Mouse (Mus musculus) cerebellum, postnatal 14 days (tissue): Measurements from ENCODE around the gene Fbrsl1.
A peak's percentile ranks its signal among the peaks of the same experiment; 100 is the strongest.

ENCODE experiments used
- DNase-seq, 2 experiments: peaks; one replicate each; pipeline ENCODE4 v3.0.0; 2021; ENCODE audit warnings: mixed read lengths in 2 of 2

Fbrsl1 gene

GRCm38 (mm10) chr5:110357531-110358179, 90.6 kb downstream of the Fbrsl1 start:
- peak; percentile 93 to 96 for DNase-seq

- DNase-seq, result peak; percentile 58 to 75
Observed at GRCm38 (mm10) chr5:110354716-110355115, 93.6 kb downstream of the Fbrsl1 start.

GRCm38 (mm10) chr5:110347006-110347405, 101.3 kb downstream of the Fbrsl1 start:
- DNase-seq, result no peak

GRCm38 (mm10) chr5:110345553-110345952, 102.8 kb downstream of the Fbrsl1 start:
- no peak for DNase-seq

- DNase-seq, result no peak
Observed at GRCm38 (mm10) chr5:110344524-110344923, 103.8 kb downstream of the Fbrsl1 start, which contains the start of gene Lrcol1. Gene Lrcol1 (plus strand): TSS chr5:110344730.

GRCm38 (mm10) chr5:110342648-110343284, 105.5 kb downstream of the Fbrsl1 start, which contains the start of gene P2rx2:
Gene P2rx2 (minus strand): TSS chr5:110343212.
- DNase-seq, result peak; percentile 47 to 52

- DNase-seq, result no peak
Observed at GRCm38 (mm10) chr5:110338792-110339191, 109.5 kb downstream of the Fbrsl1 start.

- DNase-seq, result no peak
Observed at GRCm38 (mm10) chr5:110330508-110330907, 117.8 kb downstream of the Fbrsl1 start.

- no peak for DNase-seq
Observed at GRCm38 (mm10) chr5:110313127-110313526, 135.2 kb downstream of the Fbrsl1 start.
